Mouse (Mus musculus) forebrain, embryonic 11.5 days (tissue): ENCODE results near the gene Sel1l3. TPM values are rescaled to one million over a fixed set of nuclear protein-coding genes. Genes with fewer than 3 reads are reported as not detected.

Experiments used
- ATAC-seq: fragments of 200-750 bp; cut with Nextera tagmentation; replicated peaks from 2 replicates; pipeline ENCODE4 v1.8.0; 2017; ENCODE audit warnings: moderate TSS enrichment; ENCODE audit not compliant: low FRiP score
- DNase-seq: peaks from one replicate; pipeline ENCODE4 v3.0.0-alpha.2; 2017; ENCODE audit warnings: low spot score
- H3K27ac ChIP-seq: fragments of 300-500 bp; sonication (generic); 2 replicates; pipeline ENCODE4 v1.5.1; 2014; ENCODE audit warnings: low read depth, low read length
- H3K27me3 ChIP-seq: fragments of 300-500 bp; sonication (generic); 2 replicates; pipeline ENCODE4 v1.6.1; 2014; ENCODE audit warnings: mild to moderate bottlenecking, low read length, mixed read lengths; ENCODE audit not compliant: control insufficient read depth, insufficient read depth
- H3K36me3 ChIP-seq: fragments of 300-500 bp; sonication (generic); 2 replicates; pipeline ENCODE4 v1.6.1; 2014; ENCODE audit warnings: mild to moderate bottlenecking, low read length, moderate library complexity, mixed read lengths; ENCODE audit not compliant: control insufficient read depth, insufficient read depth
- H3K4me1 ChIP-seq: fragments of 300-500 bp; sonication (generic); replicated peaks from 2 replicates; pipeline ENCODE4 v1.6.1; 2014; ENCODE audit warnings: low read length, mixed read lengths; ENCODE audit not compliant: control insufficient read depth, insufficient read depth
- H3K4me2 ChIP-seq: fragments of 300-500 bp; sonication (generic); 2 replicates; pipeline ENCODE4 v1.6.1; 2014; ENCODE audit warnings: low read depth, mild to moderate bottlenecking, low read length, moderate library complexity, mixed read lengths; ENCODE audit not compliant: severe bottlenecking
- H3K4me3 ChIP-seq: fragments of 300-500 bp; sonication (generic); 2 replicates; pipeline ENCODE4 v1.5.1; 2014; ENCODE audit warnings: low read depth, low read length
- H3K9ac ChIP-seq: fragments of 300-500 bp; sonication (generic); 2 replicates; pipeline ENCODE4 v1.6.1; 2014; ENCODE audit warnings: low read length
- H3K9me3 ChIP-seq: fragments of 300-500 bp; sonication (generic); 2 replicates; pipeline ENCODE4 v1.6.1; 2016; ENCODE audit warnings: low read length, mixed read lengths; ENCODE audit not compliant: control insufficient read depth
- WGBS: fragments of 180-500 bp; shearing (Covaris S2); extraction: QIAGEN DNeasy Blood & Tissue Kit; methylation state at CpG from one replicate; pipeline ENCODE4 v1.1.7; 2014; 5-methylcytosine and 5-hydroxymethylcytosine counted together
- polyA plus RNA-seq: library from polyadenylated mRNA; unstranded; fragments of >200 nt; fragmentation: Nextera tagmentation; extraction: Ambion mirVana; gene quantifications from 2 replicates; pipeline ENCODE4 v1.2.1, GENCODE M21; 2014

The Sel1l3 gene
- polyA plus RNA-seq, 1 experiment from 2014 or later = 10.4 TPM

DNA sequence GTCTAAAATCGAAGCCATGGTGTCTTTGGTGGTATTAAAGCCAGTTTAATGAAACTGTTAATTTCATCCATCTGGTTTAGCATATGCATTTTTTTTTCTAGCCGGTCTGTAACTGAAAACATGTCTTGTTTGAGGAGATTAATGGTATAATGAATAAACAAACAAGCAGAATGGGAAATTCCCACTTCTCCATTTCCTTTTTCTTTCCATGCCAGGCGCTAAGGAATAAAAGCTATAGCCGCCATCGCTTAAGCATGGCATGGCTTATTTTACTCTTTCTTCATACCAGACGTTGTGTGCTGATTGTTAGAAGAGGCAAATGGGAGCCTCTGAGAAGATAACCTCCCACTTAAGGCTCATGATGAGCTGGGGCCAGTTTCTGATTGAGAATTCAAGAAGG, 53.5 kb downstream of the Sel1l3 start:
- Histone ChIP-seq H3K27ac (no peak overlapping the region), H3K9ac (no peak overlapping the region), H3K4me2 (no peak overlapping the region), H3K4me1 (no peaks in the 10 kb centered on the region), H3K27me3 (no peaks in the 10 kb centered on the region), H3K9me3 (no peaks in the 10 kb centered on the region), H3K36me3 (no peaks in the 10 kb centered on the region), H3K4me3 (no peak overlapping the region)
- WGBS = 83% methylated on average over 6 of the region's 6 CpGs
- ATAC-seq = no peak
- no peak for DNase-seq

DNA sequence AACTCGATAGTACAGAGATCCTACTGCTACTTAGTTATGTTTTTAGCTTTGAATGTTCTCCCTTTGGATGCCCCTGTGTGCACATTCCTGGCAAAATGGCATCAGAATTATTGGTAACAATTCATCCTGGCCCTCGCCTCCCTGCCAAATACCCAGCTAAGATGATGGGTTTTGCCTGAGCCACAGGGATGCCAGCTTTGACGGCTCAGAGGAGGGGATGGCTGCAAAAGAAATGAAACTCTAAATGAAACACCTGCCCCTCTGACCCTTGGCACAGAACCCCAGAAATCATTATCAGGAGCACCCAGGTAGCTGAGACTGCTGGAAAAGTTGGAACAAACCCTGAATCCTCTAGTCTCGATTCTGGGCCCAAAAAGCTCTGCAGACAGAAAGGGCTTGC, 54.1 kb downstream of the Sel1l3 start:
- ATAC-seq = no peak
- 91% methylated on average over 4 of the region's 4 CpGs for WGBS
- DNase-seq = no peak

DNA sequence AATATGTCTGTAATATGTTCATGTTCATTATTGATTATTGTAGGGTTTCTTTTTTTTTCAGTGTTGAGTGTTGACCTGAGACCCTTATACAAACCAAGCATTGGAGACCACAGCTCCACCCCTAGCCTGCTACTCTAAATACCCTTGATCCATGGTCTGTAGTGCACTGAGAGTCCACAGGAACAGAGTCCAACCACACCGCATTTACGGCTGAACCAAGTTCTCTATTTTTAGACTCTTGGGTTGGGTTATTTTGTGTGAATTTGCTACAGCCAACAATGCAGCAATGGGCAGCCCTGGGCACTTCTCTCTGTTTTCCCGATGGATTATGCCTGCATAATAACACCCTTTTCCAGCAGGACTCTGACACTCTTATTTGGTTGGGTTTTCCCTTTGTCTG, 54.6 kb downstream of the Sel1l3 start:
- Histone ChIP-seq H3K27ac (no peak overlapping the region), H3K9ac (no peak overlapping the region), H3K4me1 (no peaks in the 10 kb centered on the region), H3K27me3 (no peaks in the 10 kb centered on the region), H3K4me2 (no peak overlapping the region), H3K36me3 (no peaks in the 10 kb centered on the region), H3K9me3 (no peaks in the 10 kb centered on the region), H3K4me3 (no peak overlapping the region)
- ATAC-seq (no peak), DNase-seq (no peak)
- WGBS = 85% methylated on average over 3 of the region's 3 CpGs

More for the DNA sequence above, 54.1 kb downstream of the Sel1l3 start:
- no peak overlapping the region for H3K9ac ChIP-seq
- no peak overlapping the region for H3K27ac ChIP-seq
- no peaks in the 10 kb centered on the region for H3K9me3 ChIP-seq
- no peaks in the 10 kb centered on the region for H3K36me3 ChIP-seq
- no peak overlapping the region for H3K4me2 ChIP-seq
- H3K27me3 ChIP-seq = no peaks in the 10 kb centered on the region
- no peak overlapping the region for H3K4me3 ChIP-seq
- H3K4me1 ChIP-seq = no peaks in the 10 kb centered on the region

DNA sequence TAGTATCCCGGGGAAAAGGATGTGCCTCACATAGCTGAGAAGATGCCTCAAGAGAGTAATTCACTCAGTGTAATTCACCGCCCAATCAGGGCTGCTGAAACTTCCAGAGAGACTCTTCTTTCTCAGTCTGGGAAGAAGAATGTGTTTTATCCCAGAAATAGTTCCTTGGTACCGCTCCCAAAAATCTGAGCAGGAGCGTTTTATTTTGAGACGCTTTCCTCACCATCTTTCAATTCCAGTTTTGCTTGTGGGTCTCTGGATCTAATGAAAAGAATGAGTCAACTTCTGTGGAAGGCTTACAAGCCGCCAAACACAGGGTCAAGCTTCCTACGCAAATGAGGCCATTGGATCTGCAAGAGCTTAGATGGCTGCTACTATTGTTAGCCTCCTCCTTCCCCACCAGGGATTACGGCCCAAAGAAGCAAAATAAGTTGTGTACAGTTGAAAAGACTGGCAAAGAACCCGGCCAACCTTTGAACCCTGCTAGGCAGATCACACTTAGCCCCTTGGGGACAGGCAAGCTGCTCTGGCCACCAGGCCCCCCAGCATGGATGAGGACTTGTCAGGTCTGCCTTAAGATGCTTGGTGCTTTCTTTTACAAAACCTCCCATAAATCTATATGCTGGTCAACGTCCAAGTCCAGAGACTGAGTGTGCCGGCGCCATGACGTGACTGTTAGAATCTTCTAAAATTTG, 57.6 kb downstream of the Sel1l3 start:
- DNase-seq (no peak), ATAC-seq (no peak)
- no peaks in the 10 kb centered on the region for H3K4me1 ChIP-seq
- H3K9me3 ChIP-seq = no peaks in the 10 kb centered on the region
- no peaks in the 10 kb centered on the region for H3K36me3 ChIP-seq
- 58% methylated on average over 13 of the region's 13 CpGs for WGBS
- H3K27ac ChIP-seq = no peak overlapping the region
- H3K27me3 ChIP-seq = no peaks in the 10 kb centered on the region
- H3K9ac ChIP-seq = no peak overlapping the region
- H3K4me2 ChIP-seq = no peak overlapping the region
- H3K4me3 ChIP-seq = no peak overlapping the region

DNA sequence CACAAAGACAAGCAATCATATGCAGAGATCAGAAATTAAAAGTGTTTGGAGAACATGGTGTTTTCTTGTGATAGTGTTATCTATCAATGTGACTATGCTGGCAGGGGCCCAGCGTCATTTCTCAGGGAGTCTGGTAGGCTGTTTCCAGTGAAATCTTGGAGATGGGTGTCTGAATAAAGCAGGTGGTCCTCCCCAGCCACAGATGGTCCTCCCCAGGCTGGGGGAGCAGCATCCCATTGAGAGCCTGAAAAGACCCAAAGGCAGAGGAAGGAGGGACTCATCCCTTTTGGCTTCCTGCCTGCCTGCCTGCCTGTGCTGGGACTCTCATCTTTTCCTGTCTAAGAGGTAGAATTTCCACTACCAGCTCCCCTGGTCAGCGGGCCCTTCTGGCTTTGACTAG, 59.2 kb downstream of the Sel1l3 start:
- DNase-seq (no peak), ATAC-seq (no peak)
- Histone ChIP-seq H3K4me1 (no peaks in the 10 kb centered on the region), H3K36me3 (no peaks in the 10 kb centered on the region), H3K9me3 (no peaks in the 10 kb centered on the region), H3K4me2 (no peak overlapping the region), H3K27me3 (no peaks in the 10 kb centered on the region), H3K27ac (no peak overlapping the region), H3K9ac (no peak overlapping the region), H3K4me3 (no peak overlapping the region)
- WGBS = 90% methylated on average over 2 of the region's 2 CpGs

DNA sequence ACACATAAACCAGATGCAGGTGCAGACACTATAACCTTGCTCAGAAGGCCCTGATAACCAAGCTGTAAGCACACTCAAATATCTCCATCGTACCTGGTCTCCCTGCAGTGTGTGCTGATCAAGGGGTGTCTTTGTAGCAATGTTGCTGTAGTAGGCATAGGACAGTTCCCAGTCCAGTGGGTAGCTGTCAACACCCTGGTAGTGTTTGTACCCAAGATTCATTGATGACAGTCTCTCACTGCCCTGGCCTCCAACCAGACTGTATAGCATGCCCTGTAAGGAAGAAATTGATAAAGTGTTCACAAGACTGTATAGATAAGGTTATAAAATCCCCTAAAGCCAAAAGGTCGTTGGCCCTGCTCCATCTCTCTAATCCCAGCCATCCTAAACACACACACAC, 59.6 kb downstream of the Sel1l3 start:
- Histone ChIP-seq H3K27me3 (no peaks in the 10 kb centered on the region), H3K9ac (no peak overlapping the region), H3K36me3 (no peaks in the 10 kb centered on the region), H3K4me2 (no peak overlapping the region), H3K4me3 (no peak overlapping the region), H3K4me1 (no peaks in the 10 kb centered on the region), H3K27ac (no peak overlapping the region), H3K9me3 (no peaks in the 10 kb centered on the region)
- no peak for DNase-seq
- ATAC-seq = no peak
- 88% methylated on average over 2 of the region's 2 CpGs for WGBS

DNA sequence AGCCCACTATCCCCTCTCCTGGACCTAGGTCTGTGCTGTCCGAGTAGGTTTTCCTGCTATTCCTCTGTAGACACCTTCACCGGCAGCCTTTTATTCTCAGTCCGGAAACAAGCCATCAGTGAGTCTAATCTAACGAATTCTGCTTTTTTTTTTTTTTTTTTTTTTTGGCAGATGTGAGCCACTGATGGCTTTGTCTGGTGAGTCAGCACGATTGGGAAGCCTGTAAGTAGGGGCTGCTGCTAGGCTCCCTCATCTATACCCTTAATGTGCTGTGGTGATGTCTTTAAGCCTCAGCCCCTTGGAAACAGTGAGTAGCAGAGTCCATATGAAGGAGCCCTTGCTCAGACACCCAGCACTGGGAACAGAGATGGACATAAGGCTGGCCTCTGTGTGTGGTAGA, 60.6 kb downstream of the Sel1l3 start:
- H3K4me1 ChIP-seq = no peaks in the 10 kb centered on the region
- H3K9ac ChIP-seq = no peak overlapping the region
- no peaks in the 10 kb centered on the region for H3K9me3 ChIP-seq
- ATAC-seq = no peak
- no peaks in the 10 kb centered on the region for H3K36me3 ChIP-seq
- no peak overlapping the region for H3K4me2 ChIP-seq
- no peak overlapping the region for H3K4me3 ChIP-seq
- H3K27ac ChIP-seq = no peak overlapping the region
- DNase-seq = no peak
- WGBS = 76% methylated on average over 5 of the region's 5 CpGs
- no peaks in the 10 kb centered on the region for H3K27me3 ChIP-seq

DNA sequence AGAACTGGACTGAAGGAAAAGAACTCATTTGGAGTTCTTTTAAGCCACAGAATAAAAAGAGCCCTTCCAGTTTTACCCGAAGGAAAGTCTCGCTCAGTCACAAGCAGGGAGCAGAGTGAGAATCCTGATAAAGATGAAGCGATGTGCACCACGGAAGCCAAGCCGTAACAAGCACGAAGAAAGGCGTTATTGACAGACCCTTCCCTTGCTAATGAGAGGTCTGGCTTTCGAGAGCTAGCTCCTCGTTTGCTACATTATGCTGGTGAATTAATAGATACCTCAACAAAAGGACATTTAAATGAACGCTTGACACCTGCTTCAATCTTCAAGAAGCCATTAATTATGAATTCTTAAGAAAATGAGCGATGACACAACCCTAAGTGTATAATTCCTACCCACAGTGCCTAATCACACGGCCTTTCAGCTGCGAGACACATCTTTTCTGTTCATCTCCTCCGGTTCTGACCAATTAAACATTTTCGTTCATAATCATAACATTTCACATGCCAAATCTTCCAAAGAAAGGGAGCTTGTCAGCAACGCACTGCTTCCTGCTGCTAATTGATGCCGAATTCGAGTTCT, 62.3 kb downstream of the Sel1l3 start:
- no peak overlapping the region for H3K9ac ChIP-seq
- ATAC-seq = peak; percentile 66
- no peak overlapping the region for H3K4me3 ChIP-seq
- no peaks in the 10 kb centered on the region for H3K36me3 ChIP-seq
- 51% methylated on average over 18 of the region's 18 CpGs for WGBS
- H3K27ac ChIP-seq = peak overlapping the region; percentile 41; the same call in 1 of the 2 replicates
- H3K9me3 ChIP-seq = no peaks in the 10 kb centered on the region
- H3K27me3 ChIP-seq = no peaks in the 10 kb centered on the region
- H3K4me2 ChIP-seq = peak overlapping the region; percentile 12; the same call in 1 of the 2 replicates
- peaks cover 3% of the 10 kb centered on the region; the same call in 1 of the 2 replicates for H3K4me1 ChIP-seq
- DNase-seq = no peak
